Comparison of ENCODE assay signal across 8 mouse cellular contexts in genomic region chr3:40120298-40120875, GRCm38 (mm10).
DNase-seq lines count a peak whose midpoint lies in the region; ATAC-seq and TF ChIP-seq lines count a peak whose summit lies in the region.

No protein-coding gene starts in this region.

- H3K9ac ChIP-seq in heart, embryonic 16.5 days (ENCODE audit: low read length): no peak overlapping the region
- no peak overlapping the region for H3K9ac ChIP-seq in stomach, postnatal 0 days (ENCODE audit: low read length)

- no peak overlapping the region for H3K4me2 ChIP-seq in heart, embryonic 16.5 days (ENCODE audit: low read depth, low read length)
- no peak overlapping the region for H3K4me2 ChIP-seq in stomach, postnatal 0 days (replicated peaks; ENCODE audit: low read depth)

- no peak for DNase-seq in lung, adult 2 months
- no peak for DNase-seq in lung, postnatal 25 days (ENCODE audit: low spot score)
- DNase-seq in embryo, embryonic 10 days (ENCODE audit: low spot score): peak; percentile 75
- peak; percentile 70 to 79 for DNase-seq in layer of hippocampus, adult 2 months (ENCODE audit: low spot score in 2 of 2)
- DNase-seq in lung, postnatal 10 days: peak; percentile 63
- peak; percentile 23 for DNase-seq in stomach, postnatal 0 days (ENCODE audit: low spot score)

- TF ChIP-seq EP300 in stomach, postnatal 0 days (optimal IDR thresholded peaks at IDR 0.05): no peak

- no peak overlapping the region for H3K27ac ChIP-seq in heart, embryonic 16.5 days (ENCODE audit: low read length)
- peak overlapping the region; percentile 71 for H3K27ac ChIP-seq in layer of hippocampus, adult 2 months
- no peak overlapping the region for H3K27ac ChIP-seq in stomach, postnatal 0 days (replicated peaks)

- no peaks in the 10 kb centered on the region for H3K4me1 ChIP-seq in lung, adult 2 months (ENCODE audit: control insufficient read depth, insufficient read depth, low read length)
- H3K4me1 ChIP-seq in heart, embryonic 16.5 days (ENCODE audit: control insufficient read depth, insufficient read depth, low read length): no peaks in the 10 kb centered on the region
- no peaks in the 10 kb centered on the region for H3K4me1 ChIP-seq in stomach, postnatal 0 days (replicated peaks; ENCODE audit: control insufficient read depth, insufficient read depth)

- H3K4me3 ChIP-seq in lung, adult 2 months (replicated peaks; ENCODE audit: extremely low read depth, low read depth, low read length): no peak overlapping the region
- H3K4me3 ChIP-seq in heart, embryonic 16.5 days (ENCODE audit: low read length): no peak overlapping the region
- peak overlapping the region; percentile 16; the same call in 1 of the 2 replicates for H3K4me3 ChIP-seq in layer of hippocampus, adult 2 months
- H3K4me3 ChIP-seq in stomach, postnatal 0 days (ENCODE audit: low read depth, low read length): no peak overlapping the region

- ATAC-seq in heart, embryonic 16.5 days (replicated peaks; ENCODE audit: extremely low read depth, insufficient read depth, low FRiP score): peak; percentile 65; the same call in 1 of the 2 replicates
- no peak; the same call in 1 of the 2 replicates for ATAC-seq in stomach, postnatal 0 days (ENCODE audit: low FRiP score, low TSS enrichment)
- ATAC-seq in monocyte, adult 5-6 weeks (replicated peaks; ENCODE audit: insufficient number of reproducible peaks, low FRiP score, low TSS enrichment, poor library complexity, severe bottlenecking): no peak

- TF ChIP-seq POLR2A in lung, adult 2 months (IDR thresholded peaks at IDR 0.05; ENCODE audit: borderline replicate concordance, extremely low read depth, low read depth, low read length): no peak

- WGBS in lung, adult 2 months: 24% methylated on average over 4 of the region's 4 CpGs
- WGBS in heart, embryonic 16.5 days: 25% methylated on average over 4 of the region's 4 CpGs
- 25% methylated on average over 4 of the region's 4 CpGs for WGBS in stomach, postnatal 0 days

- peak; percentile 40; the same call in 1 of the 2 replicates for TF ChIP-seq CTCF in lung, adult 2 months (IDR thresholded peaks at IDR 0.05; ENCODE audit: insufficient read depth, low read length)
- TF ChIP-seq CTCF in layer of hippocampus, adult 2 months (conservative IDR thresholded peaks at IDR 0.05): peak; percentile 91
- peak; percentile 74 for TF ChIP-seq CTCF in stomach, postnatal 0 days (IDR thresholded peaks at IDR 0.05; ENCODE audit: low read depth)

- H3K36me3 ChIP-seq in heart, embryonic 16.5 days (ENCODE audit: control insufficient read depth, insufficient read depth): no peaks in the 10 kb centered on the region
- H3K36me3 ChIP-seq in stomach, postnatal 0 days (ENCODE audit: control insufficient read depth, insufficient read depth, low read length): no peaks in the 10 kb centered on the region

- H3K9me3 ChIP-seq in heart, embryonic 16.5 days (replicated peaks; ENCODE audit: control insufficient read depth, low read length): no peaks in the 10 kb centered on the region
- H3K9me3 ChIP-seq in stomach, postnatal 0 days (ENCODE audit: control insufficient read depth, low read length): no peaks in the 10 kb centered on the region

- H3K27me3 ChIP-seq in heart, embryonic 16.5 days (ENCODE audit: control insufficient read depth, insufficient read depth, low read length): no peaks in the 10 kb centered on the region
- no peaks in the 10 kb centered on the region for H3K27me3 ChIP-seq in stomach, postnatal 0 days (ENCODE audit: control insufficient read depth, insufficient read depth, low read length)

Comparison
In these comparisons a context has a peak if more than half of its experiments do, and no peak if none do; other contexts are left out.
1. DNase-seq: peak in embryo, embryonic 10 days (single experiment), layer of hippocampus, adult 2 months (2 of 2), lung, postnatal 10 days (single experiment) and stomach, postnatal 0 days (single experiment); none in lung, adult 2 months (single experiment) and lung, postnatal 25 days (single experiment).
2. CTCF ChIP-seq: peak in every context shown above with its lines; median percentile 91 in layer of hippocampus, adult 2 months; 74 in stomach, postnatal 0 days; 40 in lung, adult 2 months.